Comparison of ENCODE assay signal across 14 mouse cellular contexts in genomic region chr2:170216311-170216710, GRCm38 (mm10).
A peak's percentile ranks its signal among the peaks of the same experiment; 100 is the strongest.
DNase-seq lines count a peak whose midpoint lies in the region.
"Had no signal": no experiment of that assay in that cellular context is flagged by ENCODE, and none has a peak within 500 bp of the region (broad histone marks: within the 10 kb centered on the region; RNA-seq: fewer than 3 reads in every experiment).

No protein-coding gene starts in this region.

- peak; percentile 55 for DNase-seq in adrenal gland, adult 2 months
- DNase-seq in adrenal gland, adult 8-10 months = no peak
- DNase-seq in Muller cell, postnatal 12 days (ENCODE audit: inconsistent ontology term) = peak; percentile 70
- DNase-seq in kidney, postnatal 36 days = no peak
- DNase-seq: adrenal gland, postnatal 10 days; adrenal gland, postnatal 14 days; adrenal gland, postnatal 25 days; B cell, adult 2 months; cerebellum, adult 11 months; cerebellum, adult 11-12 months; cerebellum, adult 18-20 months; cerebellum, adult 2 months; cerebellum, adult 8-10 months; cerebellum, adult 9-10 months had no signal

Comparison
In these comparisons a context has a peak if more than half of its experiments do, and no peak if none do; other contexts are left out.
1. DNase-seq: peak in adrenal gland, adult 2 months (single experiment) and Muller cell, postnatal 12 days (single experiment); none in adrenal gland, adult 8-10 months (single experiment) and kidney, postnatal 36 days (0 of 2).